Mouse (Mus musculus) CH12.LX (cell line): ENCODE results near the gene Cldnd1.

ENCODE experiments used
- BHLHE40 ChIP-seq: IDR thresholded peaks from 2 replicates; pipeline ENCODE4 v1.6.1; 2011; ENCODE audit warnings: mild to moderate bottlenecking, low read depth, low read length, improper control_type of control experiment
- CTCF ChIP-seq, 2 experiments: IDR thresholded peaks in 1 of 2; conservative IDR thresholded peaks in 1 of 2; 2 replicates each; pipeline ENCODE4 v1.5.1; 2011 to 2012; ENCODE audit warnings: low read depth in 2 of 2, low read length in 2 of 2, improper control_type of control experiment in 1 of 2, inconsistent platforms in 1 of 2, mild to moderate bottlenecking in 1 of 2, moderate library complexity in 1 of 2
- E2F4 ChIP-seq: IDR thresholded peaks from 2 replicates; pipeline ENCODE4 v1.6.1; 2011; ENCODE audit warnings: low read depth, low read length, improper control_type of control experiment; ENCODE audit not compliant: insufficient replicate concordance
- EP300 ChIP-seq: IDR thresholded peaks from 2 replicates; pipeline ENCODE4 v1.6.1; 2011; ENCODE audit warnings: low read length, improper control_type of control experiment
- HCFC1 ChIP-seq: IDR thresholded peaks from 2 replicates; pipeline ENCODE4 v1.6.1; 2012; ENCODE audit warnings: low read depth, mild to moderate bottlenecking, inconsistent platforms, low read length, improper control_type of control experiment
- JUND ChIP-seq: conservative IDR thresholded peaks from 2 replicates; pipeline ENCODE4 v1.6.1; 2011; ENCODE audit warnings: low read depth, low read length, improper control_type of control experiment
- MEF2A ChIP-seq: IDR thresholded peaks from 2 replicates; pipeline ENCODE4 v1.6.1; 2014; ENCODE audit warnings: low read depth, mild to moderate bottlenecking, inconsistent platforms, low read length, improper control_type of control experiment, borderline replicate concordance
- MYC ChIP-seq: IDR thresholded peaks from 2 replicates; pipeline ENCODE4 v1.6.1; 2011; ENCODE audit warnings: low read depth, mild to moderate bottlenecking, improper control_type of control experiment, low read length
- POLR2A ChIP-seq: IDR thresholded peaks from 2 replicates; pipeline ENCODE4 v1.6.1; 2011; ENCODE audit warnings: low read depth, mild to moderate bottlenecking, improper control_type of control experiment, low read length
- POLR2AphosphoS2 ChIP-seq: IDR thresholded peaks from 2 replicates; pipeline ENCODE4 v1.6.1; 2011; ENCODE audit warnings: low read depth, low read length, improper control_type of control experiment
- RCOR1 ChIP-seq: conservative IDR thresholded peaks from 2 replicates; pipeline ENCODE4 v1.6.1; 2012; ENCODE audit warnings: low read depth, mild to moderate bottlenecking, inconsistent platforms, low read length, improper control_type of control experiment
- SMC3 ChIP-seq: IDR thresholded peaks from 2 replicates; pipeline ENCODE4 v1.6.1; 2011; ENCODE audit warnings: low read depth, low read length, improper control_type of control experiment
- TCF12 ChIP-seq: IDR thresholded peaks from 2 replicates; pipeline ENCODE4 v1.6.1; 2014; ENCODE audit warnings: low read depth, mild to moderate bottlenecking, inconsistent platforms, low read length, improper control_type of control experiment
- ZNF384 ChIP-seq: IDR thresholded peaks from 2 replicates; pipeline ENCODE4 v1.6.1; 2012; ENCODE audit warnings: low read depth, low read length, improper control_type of control experiment, inconsistent platforms

- TF ChIP-seq POLR2A (peak; percentile 60), SMC3 (peak; percentile 40), CTCF (conservative IDR thresholded peaks at IDR 0.05 in 1 of 2, IDR thresholded peaks at IDR 0.05 in 1 of 2; ENCODE audit: low read depth in 2 of 2, low read length in 2 of 2) (no peak), HCFC1 (peak; percentile 47; the same call in 1 of the 2 replicates), RCOR1 (peak; percentile 85), E2F4 (no peak), MEF2A (peak; percentile 85), ZNF384 (peak; percentile 12; the same call in 1 of the 2 replicates), MYC (no peak; the same call in 1 of the 2 replicates), BHLHE40 (peak; percentile 80), TCF12 (peak; percentile 87), JUND (peak; percentile 87), POLR2AphosphoS2 (no peak), EP300 (peak; percentile 89)
Measured at GRCm38 (mm10) chr16:58701779-58702178, 25.9 kb upstream of the Cldnd1 start.
